Mouse (Mus musculus): ENCODE data around the gene Opa3. TPM values are rescaled to one million over a fixed set of nuclear protein-coding genes. Genes with fewer than 3 reads are reported as not detected.

Gene Opa3
- total RNA-seq, 2 experiments from 2014 or later = 57.6 to 59.3 TPM

DNA sequence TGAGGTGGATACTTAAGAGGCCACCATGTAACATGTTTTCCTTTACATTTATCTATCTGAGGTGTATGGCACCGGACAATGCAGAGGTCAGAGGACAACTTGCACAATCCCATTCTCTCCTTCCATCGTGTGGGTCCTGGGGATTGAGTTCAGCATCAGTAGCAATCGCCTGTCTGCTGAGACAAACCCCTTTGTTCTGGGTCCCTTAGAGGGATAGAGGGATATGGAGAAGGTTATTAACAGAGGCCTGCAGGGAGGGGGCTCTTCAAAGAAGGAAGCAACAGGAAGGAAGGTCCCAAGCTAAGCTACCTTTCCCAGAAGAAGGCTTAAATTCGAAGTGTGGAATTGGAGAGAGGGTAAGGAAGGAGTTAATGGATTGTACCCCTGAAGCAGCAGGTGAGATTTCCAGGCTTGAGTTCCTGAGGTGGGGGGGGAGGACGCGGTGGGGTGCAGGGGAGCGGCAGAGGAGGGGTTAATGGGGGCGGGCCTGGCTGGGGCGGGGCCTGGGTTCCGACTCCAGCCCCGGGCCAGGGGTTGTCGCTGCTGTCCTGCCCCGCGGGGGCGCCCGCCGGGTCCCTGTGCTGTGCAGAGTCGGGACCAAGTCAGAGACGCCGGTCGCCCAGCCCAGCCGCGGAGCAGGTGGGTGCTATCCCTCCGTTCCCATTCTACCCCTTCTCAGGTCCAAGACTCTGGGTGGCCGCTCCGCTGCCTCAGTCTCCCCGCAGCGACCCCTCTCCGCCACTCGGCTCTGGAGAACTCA lies 16.0 kb upstream of the Opa3 start, which contains the start of gene Gpr4:
Gpr4 (plus strand) TSS at position 543 of the 760 bp plus-strand sequence.
- intact Hi-C loops (cut with DNase I) = no loop called here
- DNase-seq (ENCODE audit: low spot score) = peak; percentile 47

DNA sequence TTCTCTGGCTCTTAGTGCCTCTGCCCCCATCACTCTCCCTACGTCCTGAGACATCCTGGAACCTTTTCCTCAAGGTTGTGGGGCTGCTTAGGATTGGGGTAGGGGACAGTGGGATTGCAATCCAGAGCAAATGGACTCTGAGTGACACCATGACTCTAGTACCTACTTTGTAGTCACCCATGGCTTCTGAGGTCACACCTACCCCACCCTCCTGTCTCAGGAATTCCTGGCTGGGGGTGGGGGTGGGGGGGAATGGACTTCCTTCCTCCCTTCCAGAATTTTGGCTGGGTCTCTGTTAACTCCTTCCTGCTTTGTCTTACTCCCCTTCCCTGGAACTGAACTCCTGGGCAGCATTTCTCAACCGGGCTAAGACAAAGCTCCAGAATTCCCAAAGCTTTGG lies 14.7 kb upstream of the Opa3 start:
- DNase-seq (ENCODE audit: low spot score) = no peak
- intact Hi-C loops (cut with DNase I) = no loop called here

DNA sequence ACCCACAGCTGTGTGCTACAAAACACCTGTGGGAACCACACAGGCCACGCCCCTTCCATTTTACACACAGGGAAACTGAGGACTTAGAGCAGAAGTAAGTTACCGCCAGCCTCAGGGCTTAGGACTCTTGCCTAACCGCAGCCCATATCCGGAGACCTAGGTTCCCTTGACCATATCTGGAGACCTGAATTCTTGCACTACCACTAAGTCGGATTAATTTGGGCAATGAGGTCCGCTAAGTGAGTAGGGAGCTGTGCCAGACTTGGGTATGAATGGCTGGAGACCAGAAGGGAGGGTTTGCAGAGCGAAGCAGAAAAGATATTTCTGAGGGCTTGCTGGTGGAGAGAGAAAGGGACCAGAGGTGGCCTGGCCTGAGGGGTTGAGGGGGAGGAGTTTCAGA lies 13.8 kb upstream of the Opa3 start:
- intact Hi-C loops (cut with DNase I) = no loop called here
- DNase-seq (ENCODE audit: low spot score) = no peak

DNA sequence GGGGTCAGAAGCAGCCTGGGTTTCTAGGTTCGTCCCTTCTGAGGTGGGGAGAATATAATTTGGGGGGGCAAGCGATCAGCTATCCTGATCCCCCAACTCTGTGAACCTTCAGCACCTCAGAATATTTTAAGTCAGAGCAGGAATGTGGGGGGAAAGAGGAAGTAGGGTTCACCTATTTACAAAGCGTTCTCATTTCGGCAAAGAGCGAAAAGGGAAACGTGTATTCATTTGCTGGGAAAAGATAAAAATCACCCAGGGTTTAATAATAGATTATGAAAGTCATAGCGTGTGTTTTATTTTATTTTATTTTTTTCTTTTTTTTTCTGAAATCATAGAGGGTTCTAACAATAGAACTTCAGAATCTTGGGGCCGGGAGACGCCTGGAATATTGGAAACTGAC lies 13.2 kb upstream of the Opa3 start:
- intact Hi-C loops (cut with DNase I) = no loop called here
- no peak for DNase-seq (ENCODE audit: low spot score)

DNA sequence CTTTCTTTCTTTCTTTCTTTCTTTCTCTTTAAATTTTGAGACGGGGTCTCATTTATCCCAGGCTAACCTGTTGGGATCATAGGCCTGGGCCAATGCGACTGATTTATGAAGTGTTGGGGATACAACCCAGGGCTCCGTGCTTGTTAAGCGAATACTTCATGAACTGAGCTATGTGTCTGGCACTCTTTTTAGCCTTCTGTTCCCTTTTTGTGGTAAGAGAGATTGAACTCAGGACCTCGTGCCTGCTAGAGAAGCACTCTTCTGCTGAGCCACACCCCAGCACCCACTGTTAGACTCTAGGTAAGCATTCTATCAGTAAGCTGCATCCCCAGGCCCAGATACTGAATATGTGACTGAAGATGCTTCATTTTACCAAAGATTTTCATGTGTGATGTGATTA lies 10.6 kb upstream of the Opa3 start:
- intact Hi-C loops (cut with DNase I) = no loop called here
- DNase-seq (ENCODE audit: low spot score) = no peak

DNA sequence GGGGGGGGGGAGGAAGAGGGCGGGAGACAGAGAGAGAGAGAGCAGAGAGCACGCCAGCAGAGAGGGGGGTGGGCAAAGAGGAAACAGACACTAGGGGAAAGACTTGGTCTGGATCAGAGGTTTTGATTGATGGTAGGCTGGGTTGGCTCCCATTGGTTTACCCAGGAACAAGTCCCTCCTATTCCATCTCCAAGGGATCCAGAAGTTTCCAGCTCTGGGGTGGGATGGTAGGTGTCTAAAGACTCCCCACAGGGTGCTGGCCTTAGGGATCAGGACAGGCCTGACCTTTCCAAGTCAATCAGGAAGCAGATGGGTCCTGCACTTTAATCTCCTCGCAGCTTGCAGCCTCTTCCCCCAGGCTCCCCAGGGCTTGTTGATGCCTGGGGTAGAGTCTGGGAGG lies 10.2 kb upstream of the Opa3 start:
- intact Hi-C loops (cut with DNase I) = no loop called here
- DNase-seq (ENCODE audit: low spot score) = no peak

DNA sequence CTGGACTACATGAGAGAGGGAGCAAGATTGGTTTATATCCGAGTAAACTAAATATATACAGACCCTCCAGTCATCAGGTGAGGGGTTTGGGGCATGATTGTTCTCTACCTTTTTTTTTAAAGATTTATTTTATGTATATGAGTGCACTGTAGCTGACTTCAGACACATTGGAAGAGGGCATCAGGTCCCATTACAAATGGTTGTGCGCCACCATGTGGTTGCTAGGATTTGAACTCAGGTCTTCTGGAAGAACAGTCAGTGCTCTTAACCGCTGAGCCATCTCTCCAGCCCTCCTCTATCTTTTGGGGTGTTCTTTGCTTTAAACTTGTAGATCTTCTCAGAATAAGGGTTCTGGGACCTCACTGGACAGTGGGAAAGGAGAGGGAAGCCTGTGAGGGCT lies 8.1 kb upstream of the Opa3 start:
- no peak for DNase-seq (ENCODE audit: low spot score)
- intact Hi-C loops (cut with DNase I) = no loop called here

DNA sequence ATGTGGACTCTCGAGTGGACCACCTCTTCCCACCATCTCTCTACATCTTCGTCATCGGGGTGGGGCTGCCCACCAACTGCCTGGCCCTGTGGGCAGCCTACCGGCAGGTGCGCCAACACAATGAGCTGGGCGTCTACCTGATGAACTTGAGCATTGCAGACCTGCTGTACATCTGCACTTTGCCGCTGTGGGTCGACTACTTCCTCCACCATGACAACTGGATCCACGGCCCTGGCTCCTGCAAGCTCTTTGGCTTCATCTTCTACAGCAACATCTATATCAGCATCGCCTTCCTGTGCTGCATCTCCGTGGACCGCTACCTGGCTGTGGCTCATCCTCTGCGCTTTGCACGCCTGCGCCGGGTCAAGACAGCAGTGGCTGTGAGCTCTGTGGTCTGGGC lies 5.9 kb upstream of the Opa3 start:
- no peak for DNase-seq (ENCODE audit: low spot score)
- intact Hi-C loops (cut with DNase I) = no loop called here

DNA sequence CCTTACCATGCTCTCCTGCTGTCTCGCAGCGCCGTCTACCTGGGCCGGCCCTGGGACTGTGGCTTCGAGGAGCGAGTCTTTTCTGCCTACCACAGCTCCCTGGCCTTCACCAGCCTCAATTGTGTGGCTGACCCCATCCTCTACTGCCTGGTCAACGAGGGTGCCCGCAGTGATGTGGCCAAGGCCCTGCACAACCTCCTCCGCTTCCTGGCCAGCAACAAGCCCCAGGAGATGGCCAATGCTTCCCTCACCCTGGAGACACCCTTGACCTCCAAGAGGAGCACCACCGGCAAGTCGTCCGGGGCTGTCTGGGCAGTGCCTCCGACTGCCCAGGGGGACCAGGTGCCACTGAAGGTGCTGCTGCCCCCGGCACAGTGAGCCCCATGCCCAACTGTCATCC lies 5.3 kb upstream of the Opa3 start:
- DNase-seq (ENCODE audit: low spot score) = no peak
- intact Hi-C loops (cut with DNase I) = no loop called here

DNA sequence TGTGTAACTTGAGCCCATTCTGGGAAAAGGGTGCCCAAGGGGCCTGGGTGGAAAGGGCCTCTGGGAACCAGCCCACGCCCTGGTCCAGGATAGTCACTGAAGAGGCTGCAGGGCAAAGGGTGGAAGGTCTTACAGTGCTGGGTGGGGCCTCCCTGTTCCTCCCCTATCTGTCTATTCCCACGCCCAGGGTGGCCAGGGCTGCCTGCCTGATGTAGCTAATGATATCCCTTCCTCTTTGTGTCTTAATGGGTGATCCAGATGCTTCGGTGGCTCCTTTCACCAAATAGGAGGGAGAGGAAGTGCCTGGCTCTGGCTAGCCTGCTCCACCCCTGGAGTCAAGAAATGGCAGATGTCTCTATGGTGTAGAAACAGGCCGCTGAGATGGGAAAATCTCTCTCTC lies 3.2 kb upstream of the Opa3 start:
- no peak for DNase-seq (ENCODE audit: low spot score)
- intact Hi-C loops (cut with DNase I) = no loop called here

DNA sequence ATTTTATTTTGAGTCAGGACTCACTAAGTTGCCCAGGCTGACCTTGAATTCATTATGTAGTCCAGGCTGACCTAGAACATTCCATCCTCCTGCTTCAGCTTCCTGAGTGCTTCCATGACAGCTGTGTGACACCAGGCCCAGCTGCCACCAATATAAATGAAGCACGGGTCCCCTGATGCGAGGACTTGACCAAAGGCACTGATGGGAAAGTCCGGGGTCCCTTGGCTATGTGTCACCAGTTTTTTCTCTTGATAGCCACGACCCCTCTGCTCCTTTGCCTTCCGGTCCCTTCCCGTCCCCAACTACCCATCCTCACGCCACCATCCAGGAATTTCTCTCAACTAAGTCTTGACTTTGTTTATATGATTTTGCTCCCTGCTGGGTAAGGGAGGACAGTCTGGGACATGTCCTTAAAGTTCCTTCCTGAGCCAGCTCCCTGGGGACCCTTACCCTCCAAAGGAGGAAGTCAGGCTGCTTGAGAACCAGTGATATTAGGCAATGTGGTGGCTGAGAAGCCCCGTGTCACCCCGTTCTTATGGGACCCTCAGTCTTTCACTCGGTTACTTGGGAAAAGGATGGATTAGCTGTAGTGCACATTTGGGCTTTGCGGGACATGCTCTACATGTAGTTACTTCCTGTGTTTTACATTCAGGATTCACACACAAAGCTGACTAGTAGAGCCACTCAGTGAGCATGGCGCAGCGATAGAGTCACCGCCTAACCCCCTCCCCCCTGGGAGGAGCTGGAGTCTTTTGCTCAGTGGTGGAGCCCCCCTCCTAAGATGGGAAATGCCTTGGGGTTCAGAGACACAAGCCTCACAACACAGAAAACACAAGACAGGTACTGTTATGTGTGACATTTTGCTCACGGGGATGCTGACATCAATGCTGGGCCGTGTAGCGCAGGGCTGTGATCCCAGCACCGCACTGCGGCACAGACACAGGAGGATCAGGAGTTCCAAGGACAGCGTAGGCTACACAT lies 1.0 kb upstream of the Opa3 start:
- DNase-seq (ENCODE audit: low spot score) = no peak
- intact Hi-C loops (cut with DNase I) = no loop called here

DNA sequence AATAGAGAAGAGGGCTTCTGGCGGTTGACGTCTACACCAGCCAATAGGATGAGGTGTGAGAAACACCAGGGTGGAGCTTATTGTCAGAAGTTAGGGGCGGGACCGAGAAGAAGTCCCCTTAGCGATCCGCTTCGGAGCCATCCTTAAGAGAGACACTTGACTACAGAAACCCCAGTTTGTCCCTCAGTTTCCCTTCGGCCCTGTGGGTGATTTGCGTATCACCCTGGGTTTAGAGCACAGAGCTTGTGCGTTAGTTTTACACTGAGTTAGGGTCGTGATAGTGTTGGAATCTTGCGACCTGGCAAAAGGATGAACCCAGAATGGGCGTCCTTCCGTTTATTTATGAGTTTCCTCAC lies 637 bp downstream of the Opa3 start:
- DNase-seq (ENCODE audit: low spot score) = no peak
- intact Hi-C loops (cut with DNase I) = no loop called here

DNA sequence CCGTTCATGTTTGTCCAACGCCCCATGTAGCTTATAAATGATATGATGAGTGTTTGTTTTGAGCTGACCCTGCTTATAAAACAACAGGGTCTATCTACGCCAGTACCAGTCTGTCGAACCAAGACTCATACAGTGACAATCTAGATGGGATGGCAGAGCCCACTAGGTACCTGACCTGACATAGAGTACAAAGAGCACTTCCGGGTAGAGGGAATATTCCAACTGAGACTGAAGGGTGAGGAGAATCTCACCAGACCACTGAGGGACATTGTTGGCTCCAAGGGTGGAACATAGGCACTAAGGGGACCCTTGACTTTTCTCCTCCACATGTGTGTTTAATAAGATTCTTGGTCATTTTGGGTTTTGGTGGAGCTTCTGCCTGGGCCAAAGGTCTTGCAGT lies 1.3 kb downstream of the Opa3 start:
- intact Hi-C loops (cut with DNase I) = no loop called here
- DNase-seq (ENCODE audit: low spot score) = no peak

DNA sequence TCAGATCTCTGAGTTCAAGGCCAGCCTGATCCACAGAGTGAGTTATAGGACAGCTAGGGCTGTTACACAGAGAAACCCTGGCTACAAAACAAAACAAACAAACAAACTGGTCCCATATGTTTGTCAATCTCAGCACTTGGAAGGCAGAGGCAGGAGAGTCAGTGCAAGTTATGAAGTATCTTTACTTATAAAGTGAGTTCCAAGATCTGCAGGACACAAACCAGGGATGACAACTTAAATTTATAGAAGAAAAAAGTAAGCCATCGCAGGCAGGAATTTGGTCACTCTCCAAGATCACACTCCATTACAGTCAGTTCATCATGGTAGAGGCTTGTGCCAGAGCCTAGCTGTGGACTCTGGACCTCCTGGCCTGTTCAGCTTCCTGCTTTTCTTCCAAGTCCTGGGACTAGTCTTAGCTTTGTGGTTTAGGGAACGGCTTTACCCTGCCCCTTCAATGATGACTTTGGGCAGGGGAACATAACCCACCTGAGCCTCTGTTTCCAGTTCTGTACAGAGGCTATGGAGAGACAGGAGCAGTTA lies 2.0 kb downstream of the Opa3 start:
- intact Hi-C loops (cut with DNase I) = no loop called here

DNA sequence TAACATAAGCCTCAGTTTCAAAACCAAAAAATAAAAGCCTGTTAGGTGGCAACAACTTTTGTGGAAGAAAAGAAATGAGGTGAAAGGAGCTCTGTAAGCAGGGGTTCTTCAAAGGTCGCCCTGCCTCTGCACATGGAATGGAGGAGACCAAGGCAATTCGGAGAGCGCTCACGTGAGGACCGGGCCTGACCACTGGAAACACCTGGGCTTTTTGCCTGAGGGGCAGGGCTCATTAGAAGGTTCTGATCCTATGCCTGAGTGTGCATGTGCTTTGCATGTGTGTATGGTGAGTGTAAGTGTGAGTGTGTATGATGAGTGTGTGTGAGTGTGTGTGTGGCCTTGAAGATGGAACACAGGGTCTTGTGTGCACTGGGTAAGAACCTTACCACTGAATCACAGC lies 2.8 kb downstream of the Opa3 start:
- intact Hi-C loops (cut with DNase I) = no loop called here

More for the DNA sequence above, 2.0 kb downstream of the Opa3 start:
- no peak for DNase-seq (ENCODE audit: low spot score)

DNA sequence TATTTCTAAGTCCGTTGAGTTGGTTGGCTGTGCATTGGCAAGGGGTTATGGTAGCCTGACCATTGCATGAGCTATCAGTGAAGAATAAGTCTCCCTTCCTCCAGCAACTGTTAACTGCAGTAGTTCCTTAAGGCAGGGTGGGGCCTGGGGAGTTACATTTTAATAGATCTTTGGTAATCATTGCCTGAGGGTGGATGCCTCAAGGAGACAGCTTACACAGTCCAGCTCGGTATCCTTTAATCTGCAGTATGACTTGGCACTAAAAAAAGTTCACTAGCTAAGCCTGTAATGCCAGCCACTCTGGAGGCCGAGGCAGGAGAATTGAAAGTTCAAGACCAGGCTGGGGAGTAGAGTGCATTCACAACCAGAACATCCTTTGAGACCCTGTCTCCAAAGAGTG lies 3.7 kb downstream of the Opa3 start:
- DNase-seq (ENCODE audit: low spot score) = no peak
- intact Hi-C loops (cut with DNase I) = no loop called here

More for the DNA sequence above, 2.8 kb downstream of the Opa3 start:
- no peak for DNase-seq (ENCODE audit: low spot score)

DNA sequence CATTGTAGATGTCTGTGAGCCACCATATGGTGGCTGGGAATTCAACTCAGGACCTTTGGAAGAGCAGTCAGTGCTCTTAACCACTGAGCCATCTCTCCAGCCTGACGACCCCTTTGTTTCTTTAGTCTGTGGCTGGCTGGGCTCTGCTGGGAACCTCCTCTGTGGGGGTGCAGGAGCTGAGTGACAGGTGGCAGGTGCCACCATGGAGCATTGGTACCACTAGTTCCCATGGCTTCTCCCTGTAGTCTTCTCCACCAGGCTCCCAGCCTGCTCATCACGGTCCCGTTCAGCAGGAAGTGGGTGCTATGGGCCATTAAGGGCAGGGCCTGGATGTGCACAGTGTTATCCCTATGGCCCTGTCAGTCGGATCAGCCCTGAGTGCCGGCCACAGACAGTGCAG lies 6.5 kb downstream of the Opa3 start:
- intact Hi-C loops (cut with DNase I) = no loop called here
- no peak for DNase-seq (ENCODE audit: low spot score)

DNA sequence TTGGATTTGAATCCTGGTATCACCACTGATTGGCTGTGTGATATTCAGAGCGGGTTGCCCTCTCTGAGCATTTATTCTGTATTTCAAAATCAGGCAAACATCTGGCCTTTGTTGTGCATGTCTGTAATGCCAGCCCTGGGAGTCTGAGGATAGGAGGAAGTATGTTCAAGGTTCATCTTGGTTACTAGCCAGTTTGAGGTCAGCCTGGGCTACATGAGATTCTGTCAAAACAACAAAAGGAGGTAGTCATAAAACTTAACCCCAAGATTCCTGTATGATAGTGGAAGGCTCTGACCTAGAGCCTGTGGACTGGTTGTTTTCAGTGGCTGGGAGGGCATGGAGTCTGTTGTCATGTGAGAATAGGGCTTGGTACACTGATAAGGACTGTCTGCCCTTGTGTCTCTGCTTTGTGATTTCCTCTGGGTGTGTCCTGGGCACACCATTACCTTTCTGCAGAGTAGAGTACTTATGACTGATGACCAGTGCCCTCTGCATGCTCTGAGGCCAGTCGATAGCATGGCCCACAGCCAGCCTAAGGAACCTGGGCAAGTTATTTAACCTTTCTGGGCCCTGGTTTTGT lies 7.0 kb downstream of the Opa3 start:
- intact Hi-C loops (cut with DNase I) = no loop called here
- DNase-seq (ENCODE audit: low spot score) = no peak

DNA sequence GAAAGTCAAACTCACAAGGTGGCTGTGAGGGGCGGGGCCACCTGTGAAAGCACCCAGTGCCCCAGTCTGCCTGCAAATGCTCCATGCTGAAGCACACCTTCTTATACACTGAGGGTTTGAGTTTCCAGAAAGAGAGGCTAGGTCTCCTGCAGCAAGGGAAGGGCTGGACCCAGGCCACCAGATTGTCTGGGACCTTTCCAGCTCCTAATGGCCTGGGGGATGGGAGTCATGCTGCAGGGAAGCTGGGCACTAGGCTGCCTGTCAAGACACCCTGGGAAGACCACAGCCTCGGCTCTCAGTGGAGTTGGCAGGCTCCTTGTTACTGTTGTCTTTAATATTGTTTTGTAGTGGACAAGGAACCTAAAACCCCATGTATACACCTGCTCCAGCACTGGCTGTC lies 8.3 kb downstream of the Opa3 start:
- intact Hi-C loops (cut with DNase I) = no loop called here
- DNase-seq (ENCODE audit: low spot score) = no peak

DNA sequence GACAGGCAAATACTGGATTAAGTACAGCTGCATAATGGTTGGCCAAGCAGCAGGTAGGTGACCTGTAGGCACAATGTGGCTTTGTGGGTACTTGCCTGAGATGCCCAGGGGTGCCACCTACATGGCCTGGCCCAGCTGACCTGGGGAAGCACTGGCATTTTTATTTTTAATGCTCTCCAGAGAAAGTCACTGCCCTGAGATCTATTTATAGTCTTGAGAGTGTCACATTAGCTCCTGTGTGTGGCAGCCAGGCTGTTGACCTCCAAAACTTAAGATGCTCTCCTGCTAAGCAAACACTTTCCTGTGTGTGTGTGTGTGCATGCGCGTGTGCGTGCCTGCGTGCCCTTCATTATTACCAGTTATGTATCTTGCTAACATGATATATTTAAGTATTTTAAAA lies 10.2 kb downstream of the Opa3 start:
- intact Hi-C loops (cut with DNase I) = loop anchor here (2.0 kb wide), 1 partner anchor 104 kb away; no protein-coding TSS in a partner anchor
- DNase-seq (ENCODE audit: low spot score) = no peak

Measured in heart, postnatal 25 days (tissue).